Mouse (Mus musculus) embryonic facial prominence, embryonic 14.5 days (tissue): ENCODE data around the gene Atg14. TPM values are rescaled to one million over a fixed set of nuclear protein-coding genes. Genes with fewer than 3 reads are reported as not detected.

ENCODE experiments used
- ATAC-seq: fragments of 200-750 bp; cut with Nextera tagmentation; 2 replicates; pipeline ENCODE4 v1.8.0; 2017; ENCODE audit warnings: low read depth, moderate number of reproducible peaks, moderate TSS enrichment
- DNase-seq: peaks from one replicate; pipeline ENCODE4 v3.0.0-alpha.2; 2015; ENCODE audit warnings: low spot score
- H3K27ac ChIP-seq: fragments of 300-500 bp; sonication (generic); replicated peaks from 2 replicates; pipeline ENCODE4 v1.5.1; 2014; ENCODE audit warnings: low read depth, mild to moderate bottlenecking, low read length, moderate library complexity
- H3K27me3 ChIP-seq: fragments of 300-500 bp; sonication (generic); replicated peaks from 2 replicates; pipeline ENCODE4 v1.6.1; 2014; ENCODE audit warnings: low read length; ENCODE audit not compliant: control insufficient read depth, insufficient read depth
- H3K36me3 ChIP-seq: fragments of 300-500 bp; sonication (generic); 2 replicates; pipeline ENCODE4 v1.6.1; 2014; ENCODE audit warnings: low read length, mixed read lengths; ENCODE audit not compliant: control insufficient read depth, insufficient read depth
- H3K4me1 ChIP-seq: fragments of 300-500 bp; sonication (generic); 2 replicates; pipeline ENCODE4 v1.6.1; 2014; ENCODE audit warnings: antibody characterized with exemption, low read length; ENCODE audit not compliant: control insufficient read depth, insufficient read depth
- H3K4me2 ChIP-seq: fragments of 300-500 bp; sonication (generic); 2 replicates; pipeline ENCODE4 v1.6.1; 2014; ENCODE audit warnings: low read depth, mild to moderate bottlenecking, low read length, moderate library complexity, mixed read lengths
- H3K4me3 ChIP-seq: fragments of 300-500 bp; sonication (generic); 2 replicates; pipeline ENCODE4 v1.5.1; 2014; ENCODE audit warnings: low read depth, mild to moderate bottlenecking, low read length
- H3K9ac ChIP-seq: fragments of 300-500 bp; sonication (generic); 2 replicates; pipeline ENCODE4 v1.6.1; 2014; ENCODE audit warnings: low read depth, mild to moderate bottlenecking, low read length, moderate library complexity, mixed read lengths
- H3K9me3 ChIP-seq: fragments of 300-500 bp; sonication (generic); 2 replicates; pipeline ENCODE4 v1.6.1; 2016; ENCODE audit warnings: low read length; ENCODE audit not compliant: control insufficient read depth
- WGBS: fragments of 180-500 bp; shearing (Covaris S2); extraction: QIAGEN DNeasy Blood & Tissue Kit; methylation state at CpG from one replicate; pipeline ENCODE4 v1.1.7; 2014; 5-methylcytosine and 5-hydroxymethylcytosine counted together
- polyA plus RNA-seq: library from polyadenylated mRNA; unstranded; fragments of >200 nt; fragmentation: Nextera tagmentation; extraction: Ambion mirVana; gene quantifications from 2 replicates; pipeline ENCODE4 v1.2.1, GENCODE M21; 2014

Atg14 gene
- polyA plus RNA-seq, 1 experiment from 2014 or later = 12.5 TPM

DNA sequence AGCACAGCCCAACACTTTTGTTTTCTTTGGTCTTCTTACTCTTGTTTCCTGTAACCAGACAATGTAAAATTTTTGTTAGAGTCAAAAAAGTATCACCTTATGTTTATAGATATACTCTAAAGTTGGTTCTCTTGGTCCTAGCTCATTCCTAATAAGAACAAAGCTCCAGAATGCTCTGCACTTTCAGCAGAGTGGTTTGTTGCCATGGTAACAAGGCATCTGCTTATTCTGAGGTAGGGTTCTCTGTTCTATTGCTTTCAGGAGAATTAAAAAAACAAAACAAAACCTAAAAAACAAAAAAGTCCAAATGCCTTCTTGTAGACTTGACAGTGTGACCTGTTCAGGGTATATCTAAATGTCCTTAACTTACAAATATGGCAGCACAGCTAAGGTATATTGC lies 62.4 kb downstream of the Atg14 start:
- H3K27me3 ChIP-seq = no peaks in the 10 kb centered on the region
- no peak for DNase-seq
- H3K9ac ChIP-seq = no peak overlapping the region
- H3K4me2 ChIP-seq = no peak overlapping the region
- ATAC-seq = no peak
- no peak overlapping the region for H3K27ac ChIP-seq
- no peaks in the 10 kb centered on the region for H3K9me3 ChIP-seq
- H3K36me3 ChIP-seq = 0 out of 2 replicates have a peak, but pooled peaks cover 5% of the 10 kb centered on the region
- no peaks in the 10 kb centered on the region for H3K4me1 ChIP-seq
- H3K4me3 ChIP-seq = no peak overlapping the region

DNA sequence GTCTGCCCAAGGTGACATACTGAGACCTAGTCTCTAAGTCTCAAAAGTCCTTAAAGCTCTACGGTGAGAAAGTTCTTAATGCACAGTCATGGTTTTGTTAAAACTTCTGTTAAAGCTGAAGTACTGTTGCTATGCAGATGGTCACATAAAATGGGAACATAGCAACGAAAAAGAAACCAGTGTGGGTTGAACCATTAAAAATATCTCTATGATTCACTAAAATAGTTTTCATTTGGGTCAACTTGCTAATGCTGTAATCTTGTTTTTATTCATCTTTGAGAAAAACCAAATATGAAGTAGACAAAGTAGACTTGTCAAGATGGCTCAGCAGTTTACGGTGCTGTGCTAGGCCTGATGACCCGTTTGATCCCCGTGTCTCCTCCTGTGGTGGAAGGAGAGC lies 63.8 kb downstream of the Atg14 start:
- no peak for ATAC-seq
- Histone ChIP-seq H3K36me3 (peaks cover 5% of the 10 kb centered on the region; the same call in 1 of the 2 replicates), H3K4me2 (no peak overlapping the region), H3K27me3 (no peaks in the 10 kb centered on the region), H3K4me3 (no peak overlapping the region), H3K9me3 (no peaks in the 10 kb centered on the region), H3K4me1 (no peaks in the 10 kb centered on the region), H3K9ac (no peak overlapping the region), H3K27ac (no peak overlapping the region)
- no peak for DNase-seq
- WGBS = 95% methylated on average over 5 of the region's 5 CpGs

DNA sequence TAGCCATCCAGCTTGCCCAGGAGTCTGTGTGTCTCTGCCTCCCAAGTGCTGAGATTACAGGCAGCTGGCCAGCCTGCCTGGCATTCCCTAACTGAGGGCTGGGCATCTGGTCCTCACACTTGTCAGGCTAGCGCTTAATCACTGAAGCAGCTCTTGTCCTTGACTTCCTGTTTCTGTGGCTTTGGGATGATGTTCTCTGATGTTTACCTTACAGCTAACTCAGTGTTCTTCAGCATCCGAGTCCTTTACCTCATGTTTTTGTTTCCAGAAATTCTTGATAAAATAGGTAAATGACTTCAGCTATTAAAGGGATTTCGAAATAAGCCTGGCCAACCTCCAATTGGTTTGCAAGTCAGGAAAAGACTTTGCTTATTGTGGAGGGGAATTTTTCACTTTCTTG lies 66.4 kb downstream of the Atg14 start:
- Histone ChIP-seq H3K9me3 (no peaks in the 10 kb centered on the region), H3K4me2 (no peak overlapping the region), H3K36me3 (peaks cover 5% of the 10 kb centered on the region; the same call in 1 of the 2 replicates), H3K9ac (no peak overlapping the region), H3K4me1 (no peaks in the 10 kb centered on the region), H3K4me3 (no peak overlapping the region), H3K27me3 (no peaks in the 10 kb centered on the region), H3K27ac (no peak overlapping the region)
- WGBS = 81% methylated on average over 3 of the region's 3 CpGs
- DNase-seq (no peak), ATAC-seq (no peak)

DNA sequence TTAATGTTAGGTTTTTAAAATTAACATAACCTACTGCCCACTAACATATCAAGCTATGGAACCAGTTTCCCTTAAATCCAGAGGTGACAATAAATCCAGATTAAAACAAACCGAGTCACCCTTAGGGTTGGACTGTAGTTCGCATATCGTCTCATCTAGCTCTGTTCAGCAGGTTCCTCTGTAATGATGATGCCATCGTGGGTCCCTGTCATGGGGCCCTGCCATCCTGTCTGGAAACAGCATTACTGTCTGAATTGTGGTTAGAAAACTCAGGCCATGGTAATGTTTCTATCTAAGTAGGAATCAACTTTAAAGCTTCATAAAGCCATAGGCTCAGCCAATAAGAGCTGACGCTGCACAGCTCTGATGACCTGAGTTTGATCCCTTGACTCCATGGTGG lies 71.8 kb downstream of the Atg14 start:
- Histone ChIP-seq H3K36me3 (no peaks in the 10 kb centered on the region; the same call in 1 of the 2 replicates), H3K27ac (no peak overlapping the region), H3K4me1 (no peaks in the 10 kb centered on the region), H3K9me3 (no peaks in the 10 kb centered on the region), H3K4me3 (no peak overlapping the region), H3K9ac (no peak overlapping the region), H3K4me2 (no peak overlapping the region), H3K27me3 (no peaks in the 10 kb centered on the region)
- no peak for ATAC-seq
- no peak for DNase-seq
- 59% methylated on average over 5 of the region's 5 CpGs for WGBS

DNA sequence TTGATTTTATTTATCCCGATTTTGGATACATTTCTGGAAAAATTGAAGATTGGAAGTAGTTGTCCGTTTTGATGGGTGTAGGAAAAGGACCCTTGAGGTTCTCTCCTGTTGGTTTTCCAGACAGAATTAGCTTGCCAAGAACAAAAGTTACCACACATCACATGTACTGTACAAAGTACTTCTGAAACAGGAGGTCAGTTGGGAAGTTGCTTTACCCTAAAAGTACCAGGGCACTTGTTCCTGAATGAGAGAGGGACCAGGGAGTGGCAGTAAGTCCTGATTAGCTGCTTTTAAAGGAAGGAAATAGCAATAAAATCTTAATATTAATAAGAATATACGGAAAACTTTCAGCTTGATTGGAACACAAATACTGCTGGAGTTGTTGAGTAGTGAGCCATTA lies 73.3 kb downstream of the Atg14 start:
- Histone ChIP-seq H3K27ac (no peak overlapping the region), H3K9me3 (no peaks in the 10 kb centered on the region), H3K36me3 (no peaks in the 10 kb centered on the region; the same call in 1 of the 2 replicates), H3K27me3 (no peaks in the 10 kb centered on the region), H3K4me1 (no peaks in the 10 kb centered on the region), H3K4me3 (no peak overlapping the region), H3K4me2 (no peak overlapping the region), H3K9ac (no peak overlapping the region)
- ATAC-seq (no peak), DNase-seq (no peak)
- 77% methylated on average over 3 of the region's 3 CpGs for WGBS

DNA sequence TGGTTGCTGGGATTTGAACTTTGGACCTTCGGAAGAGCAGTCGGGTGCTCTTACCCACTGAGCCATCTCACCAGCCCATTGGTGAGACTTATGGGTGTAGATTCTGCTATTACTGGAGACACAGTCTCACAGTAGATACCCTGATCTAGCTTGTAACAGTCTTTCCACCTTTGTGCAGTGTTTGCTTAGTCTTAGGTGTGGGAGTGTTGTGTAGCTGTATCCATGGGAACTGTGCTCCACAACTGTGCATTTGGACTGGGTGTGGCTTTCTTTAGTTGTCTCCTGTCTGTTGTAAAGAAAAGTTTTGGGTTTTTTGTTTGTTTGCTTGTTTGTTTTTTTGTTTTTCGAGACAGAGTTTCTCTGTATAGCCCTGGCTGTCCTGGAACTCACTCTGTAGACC lies 74.5 kb downstream of the Atg14 start:
- H3K36me3 ChIP-seq = no peaks in the 10 kb centered on the region
- no peak overlapping the region for H3K4me2 ChIP-seq
- H3K27me3 ChIP-seq = no peaks in the 10 kb centered on the region
- H3K9me3 ChIP-seq = no peaks in the 10 kb centered on the region
- no peak overlapping the region for H3K9ac ChIP-seq
- no peaks in the 10 kb centered on the region for H3K4me1 ChIP-seq
- DNase-seq = no peak
- no peak overlapping the region for H3K4me3 ChIP-seq
- WGBS = 95% methylated on average over 3 of the region's 3 CpGs
- H3K27ac ChIP-seq = no peak overlapping the region
- ATAC-seq = no peak

DNA sequence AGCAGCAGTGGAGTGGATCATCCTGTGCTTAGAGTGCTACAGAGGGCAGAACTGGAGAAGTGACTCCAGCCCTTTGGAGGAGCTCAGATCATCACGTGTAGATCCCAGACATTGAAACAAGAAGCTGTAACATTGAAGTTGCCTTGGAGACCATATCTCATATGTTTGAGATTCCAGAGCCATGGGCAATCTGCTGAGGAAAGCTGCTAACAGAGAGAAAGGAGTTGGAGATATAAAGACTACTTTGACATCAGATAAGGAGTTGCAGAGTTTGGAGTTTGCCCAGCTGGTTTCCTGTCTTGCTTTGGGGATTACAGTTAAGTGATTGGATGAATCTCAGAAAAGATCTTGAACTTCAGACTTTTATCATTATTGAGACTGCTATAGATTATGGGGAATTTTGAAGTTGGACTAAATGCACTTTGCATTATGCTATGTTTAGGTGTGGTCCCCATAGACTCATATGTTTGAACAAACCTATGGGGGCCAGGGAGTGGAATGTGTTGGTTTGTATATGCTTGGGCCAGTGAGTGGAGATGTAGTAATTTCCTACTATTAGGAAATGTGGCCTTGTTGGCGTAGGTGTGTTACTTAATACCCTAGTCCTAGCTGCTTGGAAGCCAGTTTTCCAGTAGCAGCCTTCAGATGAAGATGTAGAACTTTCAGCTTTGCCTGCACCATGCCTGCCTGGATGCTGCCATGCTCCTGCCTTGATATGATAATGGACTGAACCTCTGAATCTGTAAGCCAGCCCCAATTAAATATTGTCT lies 76.7 kb downstream of the Atg14 start:
- Histone ChIP-seq H3K4me1 (no peaks in the 10 kb centered on the region), H3K9me3 (no peaks in the 10 kb centered on the region), H3K4me2 (no peak overlapping the region), H3K4me3 (no peak overlapping the region), H3K9ac (no peak overlapping the region), H3K36me3 (no peaks in the 10 kb centered on the region), H3K27me3 (no peaks in the 10 kb centered on the region), H3K27ac (no peak overlapping the region)
- DNase-seq (no peak), ATAC-seq (no peak)
- 85% methylated on average over 2 of the region's 2 CpGs for WGBS

Other genes starting within 250 kb of the Atg14 start
- 50.0 and 81.7 TPM in 2 replicates for gene Lgals3, start 202.9 kb downstream of the Atg14 start, polyA plus RNA-seq
- gene Dlgap5, start 152.2 kb downstream of the Atg14 start, polyA plus RNA-seq = 25.5 and 35.1 TPM in 2 replicates
- 23.5 and 24.4 TPM in 2 replicates for gene Fbxo34, start 120.2 kb downstream of the Atg14 start, polyA plus RNA-seq
- 60.6 and 62.9 TPM in 2 replicates for gene Ktn1, start 77.8 kb upstream of the Atg14 start, polyA plus RNA-seq